Mouse (Mus musculus): ENCODE results near the gene Ablim1.

The Ablim1 gene

DNA sequence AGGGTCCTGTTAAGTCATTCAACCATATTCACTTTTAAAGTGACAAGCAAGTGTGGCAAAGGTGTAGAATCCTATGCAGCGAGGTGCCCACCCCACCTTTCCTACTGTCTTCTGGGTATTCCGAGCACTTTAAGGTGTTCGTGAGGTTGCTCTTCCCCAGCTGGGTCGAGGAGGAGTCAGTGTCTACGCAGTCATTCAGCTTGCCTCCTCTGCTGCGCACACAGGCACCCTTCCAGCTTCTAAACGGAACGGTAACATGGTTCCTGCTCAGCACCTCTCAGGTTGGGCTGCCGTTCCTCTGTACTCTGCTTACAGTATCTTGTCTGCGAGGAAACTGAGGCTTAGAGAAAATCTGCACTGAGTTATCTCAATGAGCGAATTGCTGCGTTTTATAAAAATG lies 40.4 kb downstream of the Ablim1 start:
- in situ Hi-C loops (cut with MboI; ENCODE audit: unreplicated experiment in 2 of 2) = no loop called here

DNA sequence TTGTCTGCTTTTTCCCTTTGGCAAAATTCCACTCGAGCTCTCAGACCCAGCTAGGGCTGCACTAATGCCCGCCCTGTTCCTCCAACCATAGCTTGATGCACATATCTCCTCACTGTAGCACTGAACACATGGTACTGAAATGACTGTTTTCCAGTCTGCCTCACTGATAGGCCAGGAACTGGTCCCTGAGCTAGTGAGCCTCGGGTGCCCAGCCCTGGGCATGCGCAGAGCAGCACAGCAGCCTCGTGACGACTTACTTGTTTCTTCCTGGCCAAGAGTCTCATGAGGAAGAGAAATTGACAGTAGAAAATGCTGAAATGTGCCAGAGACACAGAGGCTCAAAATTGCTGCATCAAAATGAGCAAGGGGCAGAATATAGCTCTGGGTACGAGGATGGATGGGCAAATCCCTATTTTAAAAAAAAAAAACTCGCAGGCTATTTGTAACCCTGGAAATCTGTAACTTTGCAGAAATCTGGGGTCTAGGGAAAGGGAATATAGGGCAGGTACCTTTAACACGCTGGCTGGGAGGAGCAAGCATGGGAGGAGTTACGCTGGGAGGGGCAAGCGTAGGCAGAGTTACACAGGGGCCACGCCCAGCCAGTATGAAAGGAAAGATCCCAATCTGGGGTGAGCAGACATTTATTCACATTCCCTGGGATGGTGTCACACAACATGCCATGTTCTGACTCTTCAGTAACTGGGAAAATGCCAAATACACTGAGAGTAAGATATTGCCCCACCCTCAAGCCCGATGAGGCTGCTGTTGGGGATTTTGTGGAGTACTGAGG lies 41.7 kb downstream of the Ablim1 start:
- in situ Hi-C loops (cut with MboI; ENCODE audit: unreplicated experiment in 2 of 2) = no loop called here

DNA sequence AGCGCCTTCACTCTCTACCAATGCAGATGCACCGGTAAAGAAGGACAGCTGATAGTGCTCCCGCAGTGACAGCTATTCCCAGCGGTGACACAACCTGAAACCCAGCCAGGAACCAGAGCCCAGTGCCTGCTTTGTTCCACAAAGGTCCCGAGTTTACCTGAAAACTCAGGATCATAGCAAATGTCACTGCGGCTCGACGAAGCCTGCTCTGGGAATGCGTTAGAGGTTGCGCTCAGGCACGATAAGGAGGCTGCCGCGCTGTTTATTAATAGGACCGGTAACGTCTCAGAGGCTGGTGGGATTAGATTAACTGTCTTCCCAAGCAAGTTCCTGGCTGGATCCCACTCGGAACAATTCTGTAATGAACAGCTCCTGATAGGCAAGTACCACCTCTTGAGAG lies 43.0 kb downstream of the Ablim1 start:
- in situ Hi-C loops (cut with MboI; ENCODE audit: unreplicated experiment in 2 of 2) = no loop called here

DNA sequence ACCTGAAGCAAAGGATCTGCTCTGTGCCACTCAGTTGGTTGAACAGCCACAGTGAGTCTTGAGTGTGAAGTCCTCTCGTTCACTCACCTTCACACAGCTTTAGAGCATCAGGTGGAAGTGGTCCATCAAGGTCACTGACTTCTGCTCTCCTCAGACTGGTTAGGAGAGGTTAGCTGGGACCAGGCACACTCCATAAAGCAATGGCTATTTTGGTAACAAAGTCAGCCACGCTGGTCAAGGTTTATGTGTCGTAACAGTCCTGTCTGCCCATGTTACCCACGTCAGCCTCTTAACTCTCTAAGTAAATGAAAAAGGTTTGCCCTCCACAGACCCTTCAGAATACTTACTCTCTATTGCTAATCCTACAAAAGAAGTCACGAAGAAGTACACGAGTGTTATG lies 44.0 kb downstream of the Ablim1 start:
- in situ Hi-C loops (cut with MboI; ENCODE audit: unreplicated experiment in 2 of 2) = no loop called here

DNA sequence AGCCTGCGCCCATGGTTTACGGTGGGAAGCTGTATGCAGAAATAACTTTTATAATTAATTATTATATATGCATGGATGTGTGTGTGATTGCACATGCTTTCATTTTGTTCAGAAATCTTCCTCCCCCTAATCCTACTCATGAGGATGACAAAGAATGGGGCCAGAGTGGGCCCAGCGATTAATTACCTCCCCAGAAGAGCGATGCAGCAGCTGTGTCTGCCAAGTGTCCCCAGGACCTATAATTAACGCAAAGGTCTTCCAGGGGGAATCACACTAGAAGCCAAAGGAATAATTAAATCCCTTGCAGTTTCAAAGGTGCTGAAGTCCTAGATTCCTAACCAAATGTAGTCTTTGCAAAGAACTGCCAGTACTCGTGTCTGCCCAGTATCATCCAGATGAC lies 44.9 kb downstream of the Ablim1 start:
- in situ Hi-C loops (cut with MboI; ENCODE audit: unreplicated experiment in 2 of 2) = no loop called here

DNA sequence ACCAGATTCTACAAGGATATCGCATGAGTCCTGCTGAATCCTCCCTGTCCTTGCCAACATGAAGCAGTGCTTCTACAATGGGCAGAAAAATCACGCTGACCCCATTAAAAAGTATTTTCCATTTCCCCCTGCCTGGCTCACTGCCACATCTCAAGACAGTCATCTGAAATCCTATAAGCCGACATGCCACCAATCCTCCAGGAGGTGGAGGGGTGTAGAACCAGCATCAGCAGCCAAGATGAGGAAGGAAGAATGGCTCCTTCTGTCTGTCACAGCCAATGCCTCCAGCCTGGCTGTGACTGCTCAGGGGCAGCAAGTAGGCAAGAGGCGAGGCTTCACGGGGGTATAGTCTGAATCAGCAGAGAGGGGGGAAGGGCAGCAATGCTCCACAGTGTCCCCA lies 47.2 kb downstream of the Ablim1 start:
- in situ Hi-C loops (cut with MboI; ENCODE audit: unreplicated experiment in 2 of 2) = no loop called here

DNA sequence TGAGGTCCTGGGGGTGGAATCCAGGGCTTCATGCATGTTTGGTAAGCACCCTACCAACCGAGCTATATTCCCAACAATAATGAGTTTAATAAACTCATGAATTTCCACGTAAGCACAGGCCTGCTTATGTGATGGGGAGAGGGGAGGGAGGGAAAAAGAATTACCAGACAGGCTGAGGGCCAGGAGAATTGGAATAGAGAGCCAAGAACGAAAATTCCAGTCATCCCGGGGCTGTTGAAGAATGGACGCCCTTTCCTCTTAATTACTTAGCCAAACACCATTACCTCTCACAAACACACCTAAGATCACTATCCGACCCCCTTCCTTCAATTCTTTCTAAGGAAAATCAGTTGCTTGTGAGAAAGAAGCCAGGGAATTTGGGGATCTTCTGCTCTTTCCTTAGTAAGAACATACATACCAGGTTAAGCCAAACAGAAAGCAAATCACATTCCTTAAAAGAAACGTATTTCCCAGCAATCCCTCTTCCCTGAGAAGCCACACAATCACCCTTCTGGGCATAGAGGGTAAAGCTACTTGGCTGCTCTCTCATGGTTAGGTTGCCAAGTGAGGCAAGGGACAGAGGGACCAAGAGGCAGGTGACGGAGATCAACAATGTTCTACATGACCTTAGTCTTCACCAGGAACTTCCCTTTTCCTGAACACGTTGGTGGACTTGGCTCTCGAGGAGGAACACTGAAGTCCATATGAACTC lies 48.2 kb downstream of the Ablim1 start:
- in situ Hi-C loops (cut with MboI; ENCODE audit: unreplicated experiment in 2 of 2) = no loop called here

DNA sequence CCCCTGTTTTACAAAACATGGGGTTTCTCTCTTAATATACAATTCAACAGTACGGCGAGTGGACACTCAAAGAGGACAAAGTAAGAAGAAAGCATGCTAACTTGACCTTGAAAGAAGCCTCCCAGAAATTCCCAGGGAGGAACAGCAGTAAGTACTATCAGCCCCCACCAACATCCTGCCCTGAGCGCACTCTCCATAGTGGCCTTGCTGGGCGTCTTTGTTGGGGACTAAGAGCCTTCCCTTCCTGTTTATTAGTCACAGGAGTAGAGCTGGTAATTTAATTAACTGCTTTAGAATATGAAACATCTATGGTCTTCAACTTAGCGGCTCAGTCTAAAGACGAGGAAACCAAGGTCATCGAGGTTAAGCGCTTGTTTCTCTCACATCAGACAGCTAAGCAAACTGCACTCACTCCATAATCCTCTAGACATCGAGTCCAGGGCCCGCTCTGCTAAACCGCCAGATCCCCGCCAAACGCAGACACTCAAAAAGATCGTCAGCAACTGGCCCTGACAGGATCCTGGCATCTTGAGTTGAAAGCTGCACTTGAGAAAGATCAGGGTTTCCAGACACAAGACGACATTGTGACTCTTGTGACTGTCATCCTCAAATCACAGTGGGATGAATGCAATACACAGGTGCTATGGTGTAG lies 50.3 kb downstream of the Ablim1 start:
- in situ Hi-C loops (cut with MboI; ENCODE audit: unreplicated experiment in 2 of 2) = loop anchor here in 1 of 2 experiments (5.0 kb wide), 1 partner anchor 58 kb away; no protein-coding TSS in a partner anchor

DNA sequence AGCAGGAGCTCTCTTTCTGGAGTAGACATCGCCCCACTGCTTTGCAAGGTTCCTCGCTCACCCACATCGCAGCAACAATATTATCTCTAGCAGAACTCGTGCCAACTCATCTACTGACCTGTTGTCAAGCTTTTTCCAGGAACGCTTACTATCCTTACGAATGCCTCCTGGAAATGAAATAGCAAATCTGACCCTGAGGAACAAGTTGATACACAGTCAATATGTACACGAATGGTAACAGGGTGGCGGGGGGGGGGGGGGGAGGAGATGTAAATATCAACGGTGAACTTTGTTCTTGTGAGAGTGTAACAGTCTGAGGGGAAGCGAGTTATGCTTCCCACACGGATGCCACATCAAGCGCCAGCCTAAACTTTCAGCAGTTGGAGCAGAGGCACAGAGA lies 56.9 kb downstream of the Ablim1 start:
- in situ Hi-C loops (cut with MboI; ENCODE audit: unreplicated experiment in 2 of 2) = no loop called here

DNA sequence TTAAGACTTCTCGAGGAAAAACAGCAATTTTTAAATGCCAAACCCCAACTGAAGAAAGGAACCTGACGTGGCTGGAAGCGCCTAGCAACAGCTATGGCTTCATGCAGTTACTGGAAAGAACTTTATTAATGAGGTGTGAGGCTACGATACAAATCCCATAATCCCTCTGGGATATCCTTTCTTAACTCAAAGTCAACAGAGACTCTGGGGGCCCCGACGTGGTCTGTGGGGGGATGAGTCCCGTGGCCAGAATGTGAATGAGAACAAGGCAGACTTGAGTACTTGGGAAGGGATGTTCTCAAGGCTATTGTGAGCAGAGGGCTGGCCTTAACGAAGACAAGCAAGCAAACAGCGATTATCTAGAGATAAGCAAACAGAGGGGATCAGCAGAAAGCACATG lies 58.1 kb downstream of the Ablim1 start:
- in situ Hi-C loops (cut with MboI; ENCODE audit: unreplicated experiment in 2 of 2) = no loop called here

DNA sequence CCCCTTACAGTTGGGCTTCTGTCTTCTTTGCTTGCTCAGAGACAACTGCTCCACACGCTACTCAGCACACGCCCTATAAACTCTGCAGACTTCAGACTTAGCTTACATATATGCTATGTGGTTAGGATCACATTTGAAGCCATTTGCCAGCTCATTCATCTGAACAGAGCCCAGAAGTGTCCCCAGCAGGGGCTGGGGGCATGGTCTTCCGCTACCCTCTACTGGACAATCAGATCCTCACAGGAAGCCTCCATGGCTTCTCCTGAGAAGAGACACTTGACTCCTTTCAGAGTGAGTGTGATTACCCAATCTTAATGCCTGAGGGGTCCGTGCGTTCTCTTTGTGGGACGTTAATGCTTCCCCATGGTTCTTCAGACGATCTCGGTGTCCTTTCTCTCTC lies 59.6 kb downstream of the Ablim1 start:
- in situ Hi-C loops (cut with MboI; ENCODE audit: unreplicated experiment in 2 of 2) = no loop called here

DNA sequence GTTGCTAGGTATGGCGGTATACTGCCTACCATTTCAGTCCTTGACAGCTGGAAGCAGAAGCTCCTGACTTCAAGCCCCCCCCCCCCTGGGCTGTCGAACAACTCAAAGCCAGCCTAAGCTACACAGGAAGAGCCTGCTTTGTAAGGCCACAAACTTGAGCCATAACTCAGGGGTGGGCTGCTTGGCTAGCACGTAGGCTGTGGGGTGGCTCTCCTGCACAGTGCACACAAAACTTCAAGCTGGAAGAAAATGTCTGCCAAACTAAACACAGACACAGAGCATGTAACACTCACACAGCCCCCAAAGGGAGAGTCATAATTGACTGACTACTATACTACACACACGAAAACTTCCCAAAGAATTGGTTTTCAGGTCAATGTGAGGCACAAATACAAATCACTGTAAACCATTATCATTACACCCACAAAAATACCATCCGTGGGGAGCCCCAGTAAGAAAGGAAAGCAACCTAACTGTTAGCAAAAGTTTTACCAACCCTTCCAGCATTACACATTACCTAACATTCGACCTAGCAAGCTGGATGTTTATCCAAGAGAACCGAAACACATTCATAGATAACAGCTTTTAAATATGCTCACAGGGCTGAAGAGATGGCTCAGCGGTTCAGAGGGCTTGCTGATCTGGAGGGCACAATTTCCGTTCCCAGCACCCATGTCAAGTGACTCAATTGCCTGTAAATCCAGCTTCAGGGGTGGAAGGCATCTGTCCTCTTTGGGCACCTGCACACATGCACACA lies 61.8 kb downstream of the Ablim1 start:
- in situ Hi-C loops (cut with MboI; ENCODE audit: unreplicated experiment in 2 of 2) = loop anchor here in 1 of 2 experiments (5.0 kb wide), 1 partner anchor 91 kb away; no protein-coding TSS in a partner anchor

DNA sequence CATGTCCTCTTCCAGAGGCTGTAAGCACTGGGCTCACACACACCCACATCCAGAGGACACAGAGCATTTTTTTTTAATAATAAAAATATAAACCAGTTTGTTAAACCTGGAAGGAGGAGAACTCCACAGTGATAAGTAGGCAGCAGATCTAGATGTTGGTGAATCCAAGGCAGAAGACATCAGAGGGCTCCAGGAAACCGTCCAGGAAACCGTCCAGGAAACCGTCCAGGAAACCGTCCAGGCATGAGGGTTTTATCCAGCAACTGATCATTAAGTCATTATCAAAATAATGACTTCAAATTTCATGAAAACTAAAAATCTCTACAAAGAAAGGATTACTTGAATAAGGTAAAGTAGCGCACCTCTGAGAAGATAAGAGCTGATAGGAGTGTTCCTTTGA lies 65.9 kb downstream of the Ablim1 start:
- in situ Hi-C loops (cut with MboI; ENCODE audit: unreplicated experiment in 2 of 2) = loop anchor here in 1 of 2 experiments (10.0 kb wide), 1 partner anchor 64 kb away; no protein-coding TSS in a partner anchor

DNA sequence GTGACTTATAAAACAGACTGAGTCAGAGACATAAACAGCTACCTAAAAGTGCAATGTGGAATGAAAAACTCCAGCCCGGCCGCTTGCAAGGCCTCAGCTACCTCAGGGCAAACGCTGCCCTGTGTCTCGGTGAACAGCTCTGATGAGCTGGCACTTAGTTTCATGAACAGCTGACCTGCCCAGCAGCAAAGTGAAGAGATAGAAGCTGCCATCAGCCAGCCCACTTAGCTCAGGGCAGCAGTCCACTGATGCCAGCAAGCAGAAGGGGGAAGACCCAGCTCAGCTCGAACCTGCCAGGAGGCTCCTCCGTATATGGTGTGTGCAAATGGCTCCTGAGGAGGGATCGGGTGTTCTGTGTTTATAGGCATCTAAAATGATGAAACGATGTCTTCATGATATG lies 67.5 kb downstream of the Ablim1 start:
- in situ Hi-C loops (cut with MboI; ENCODE audit: unreplicated experiment in 2 of 2) = loop anchor here in 1 of 2 experiments (10.0 kb wide), 1 partner anchor 62 kb away; no protein-coding TSS in a partner anchor

DNA sequence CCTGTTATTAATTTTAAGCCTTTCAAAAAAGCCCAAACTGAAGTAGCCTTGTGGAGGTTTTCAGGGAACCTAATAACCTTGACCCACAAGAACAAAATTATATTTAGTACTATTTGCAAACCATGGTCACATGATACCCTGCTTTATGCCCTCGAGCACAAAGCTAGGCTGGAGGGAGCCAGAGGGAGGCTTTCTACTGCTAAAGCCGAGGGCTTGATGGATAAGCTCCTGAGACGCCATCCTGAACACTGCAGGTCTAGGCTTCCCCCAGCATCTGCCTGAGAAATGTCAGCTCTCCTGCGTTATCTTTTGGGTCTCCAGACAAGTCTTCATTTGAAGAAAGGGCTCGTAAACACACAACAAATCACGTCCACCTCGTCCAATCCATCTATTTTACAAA lies 70.4 kb downstream of the Ablim1 start:
- in situ Hi-C loops (cut with MboI; ENCODE audit: unreplicated experiment in 2 of 2) = loop anchor here in 1 of 2 experiments (10.0 kb wide), 1 partner anchor 59 kb away; no protein-coding TSS in a partner anchor

DNA sequence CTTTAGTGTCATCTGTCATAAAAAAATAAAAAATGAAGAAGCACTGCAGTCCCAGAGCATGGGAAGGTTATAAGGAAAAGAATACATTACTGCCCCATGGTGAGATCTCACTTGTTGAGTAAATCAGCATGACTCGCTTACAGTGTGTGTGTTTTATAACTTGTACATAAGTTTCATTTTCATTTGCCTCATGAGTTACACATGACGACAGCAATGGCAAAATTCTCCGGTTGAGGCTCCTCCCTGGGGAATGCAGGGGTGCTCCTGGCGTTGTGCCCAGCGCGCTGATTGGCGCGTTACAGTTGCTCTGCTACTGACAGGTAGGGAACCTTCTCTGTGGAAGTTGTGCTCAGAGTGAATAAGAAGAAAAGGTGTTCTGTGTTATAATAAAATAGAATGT lies 71.1 kb downstream of the Ablim1 start:
- in situ Hi-C loops (cut with MboI; ENCODE audit: unreplicated experiment in 2 of 2) = loop anchor here in 1 of 2 experiments (10.0 kb wide), 1 partner anchor 59 kb away; no protein-coding TSS in a partner anchor

DNA sequence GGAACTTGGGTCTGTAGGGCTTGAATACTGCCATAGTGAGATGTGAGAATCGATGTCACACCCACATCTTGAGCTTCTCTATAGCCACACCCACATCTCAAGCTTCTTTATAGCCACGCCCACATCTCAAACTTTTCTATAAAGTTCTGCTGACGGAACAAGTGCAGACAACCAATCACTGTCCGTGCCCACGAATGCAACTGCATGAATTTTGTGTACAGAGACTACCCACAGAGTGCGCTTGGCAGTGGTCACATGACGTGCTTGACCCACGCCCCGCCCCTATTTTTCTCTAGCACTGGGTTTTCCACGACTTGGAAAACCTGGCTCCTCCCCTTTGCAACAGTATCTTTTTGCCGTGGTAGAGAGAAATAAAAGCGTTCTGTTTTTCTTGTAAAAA lies 71.5 kb downstream of the Ablim1 start:
- in situ Hi-C loops (cut with MboI; ENCODE audit: unreplicated experiment in 2 of 2) = loop anchor here in 1 of 2 experiments (10.0 kb wide), 1 partner anchor 58 kb away; no protein-coding TSS in a partner anchor

DNA sequence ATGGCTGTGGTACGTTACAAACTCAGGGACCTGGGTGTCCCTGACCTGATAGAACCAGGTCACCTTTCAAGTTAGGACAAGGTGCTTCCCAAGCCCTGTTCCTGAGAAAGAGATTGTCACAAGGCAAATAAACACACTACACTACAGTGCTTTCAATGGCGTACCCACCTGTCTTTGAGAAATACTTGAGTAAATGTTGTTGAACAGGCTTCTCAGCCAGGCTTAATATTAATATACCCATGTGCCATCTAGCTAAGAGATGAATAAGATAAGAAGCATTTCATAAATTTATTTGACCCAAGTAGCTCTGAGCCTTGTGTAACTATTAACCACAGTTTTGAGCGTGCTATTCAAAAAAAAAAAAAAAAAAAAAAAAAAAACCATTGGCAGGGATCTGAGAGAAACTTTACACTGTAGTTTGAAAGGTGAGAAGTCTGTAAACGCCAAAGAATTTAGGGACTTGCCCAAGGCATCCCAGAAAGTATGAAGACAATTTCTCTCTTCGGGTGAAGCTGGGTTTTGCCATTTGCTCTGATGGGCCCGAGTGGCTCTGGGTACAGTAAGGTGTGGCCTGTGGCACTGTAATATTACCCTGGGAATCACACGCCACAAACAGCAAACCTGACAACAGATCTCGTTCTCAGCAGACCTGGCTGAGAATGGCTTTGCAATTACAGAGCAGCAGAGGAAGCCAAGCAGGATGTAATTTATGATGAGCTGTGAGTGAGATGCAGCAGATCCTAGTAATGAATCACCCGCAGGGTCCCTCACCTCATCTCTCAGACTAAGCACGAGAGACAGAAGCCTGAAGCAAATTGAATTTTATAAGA lies 73.1 kb downstream of the Ablim1 start:
- in situ Hi-C loops (cut with MboI; ENCODE audit: unreplicated experiment in 2 of 2) = loop anchor here in 1 of 2 experiments (10.0 kb wide), 1 partner anchor 57 kb away; no protein-coding TSS in a partner anchor

DNA sequence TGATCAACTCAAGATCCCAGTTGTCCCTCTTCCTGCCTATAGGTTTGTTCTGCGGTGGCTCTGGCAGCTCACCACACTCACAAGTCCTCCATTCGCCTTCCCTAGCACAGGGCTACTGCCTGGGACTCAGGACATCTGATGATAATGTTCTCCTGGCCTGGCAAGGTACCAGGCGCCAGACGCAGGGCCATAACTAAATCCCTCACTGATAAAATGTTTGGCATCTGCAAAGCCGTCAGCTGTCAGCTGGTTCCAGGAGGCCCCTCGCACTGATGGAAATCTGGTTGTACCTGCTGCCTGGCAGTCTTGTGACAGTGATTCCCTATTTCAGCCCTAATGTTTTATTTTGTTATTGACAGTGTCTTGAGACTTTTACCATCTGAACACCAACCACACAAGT lies 74.5 kb downstream of the Ablim1 start:
- in situ Hi-C loops (cut with MboI; ENCODE audit: unreplicated experiment in 2 of 2) = loop anchor here in 1 of 2 experiments (10.0 kb wide), 1 partner anchor 55 kb away; no protein-coding TSS in a partner anchor

Measured in v-Abl transformed pro-B cells (cell line).